Mouse (Mus musculus) heart, embryonic 16.5 days (tissue): ENCODE measurements around the gene R3hdm1. TPM values are rescaled to one million over a fixed set of nuclear protein-coding genes. Genes with fewer than 3 reads are reported as not detected.
A peak's percentile ranks its signal among the peaks of the same experiment; 100 is the strongest.

Experiments used
- ATAC-seq: fragments of 200-750 bp; cut with Nextera tagmentation; replicated peaks from 2 replicates; pipeline ENCODE4 v1.8.0; 2017; ENCODE audit warnings: moderate number of reproducible peaks; ENCODE audit not compliant: insufficient read depth, low FRiP score; ENCODE audit errors: extremely low read depth
- H3K27ac ChIP-seq: fragments of 300-500 bp; sonication (generic); 2 replicates; pipeline ENCODE4 v1.5.1; 2014; ENCODE audit warnings: mild to moderate bottlenecking, low read length, control low read depth, moderate library complexity
- H3K27me3 ChIP-seq: fragments of 300-500 bp; sonication (generic); 2 replicates; pipeline ENCODE4 v1.6.1; 2014; ENCODE audit warnings: low read length, mixed read lengths; ENCODE audit not compliant: control insufficient read depth, insufficient read depth
- H3K36me3 ChIP-seq: fragments of 300-500 bp; sonication (generic); 2 replicates; pipeline ENCODE4 v1.6.1; 2014; ENCODE audit not compliant: control insufficient read depth, insufficient read depth
- H3K4me1 ChIP-seq: fragments of 300-500 bp; sonication (generic); 2 replicates; pipeline ENCODE4 v1.6.1; 2014; ENCODE audit warnings: low read length, mixed read lengths; ENCODE audit not compliant: control insufficient read depth, insufficient read depth
- H3K4me2 ChIP-seq: fragments of 300-500 bp; sonication (generic); 2 replicates; pipeline ENCODE4 v1.6.1; 2014; ENCODE audit warnings: low read depth, mild to moderate bottlenecking, control low read depth, low read length
- H3K4me3 ChIP-seq: fragments of 300-500 bp; sonication (generic); 2 replicates; pipeline ENCODE4 v1.5.1; 2014; ENCODE audit warnings: mild to moderate bottlenecking, control low read depth, low read length
- H3K9ac ChIP-seq: fragments of 300-500 bp; sonication (generic); 2 replicates; pipeline ENCODE4 v1.6.1; 2014; ENCODE audit warnings: low read length, control low read depth
- H3K9me3 ChIP-seq: fragments of 300-500 bp; sonication (generic); replicated peaks from 2 replicates; pipeline ENCODE4 v1.6.1; 2016; ENCODE audit warnings: low read length; ENCODE audit not compliant: control insufficient read depth
- WGBS: fragments of 180-500 bp; shearing (Covaris S2); extraction: QIAGEN DNeasy Blood & Tissue Kit; methylation state at CpG from one replicate; pipeline ENCODE4 v1.1.7; 2014; 5-methylcytosine and 5-hydroxymethylcytosine counted together
- polyA plus RNA-seq: library from polyadenylated mRNA; unstranded; fragments of >200 nt; fragmentation: Nextera tagmentation; extraction: Ambion mirVana; gene quantifications from 2 replicates; pipeline ENCODE4 v1.2.1, GENCODE M21; 2015

The R3hdm1 gene
- polyA plus RNA-seq: 47.0 and 47.8 TPM in 2 replicates

DNA sequence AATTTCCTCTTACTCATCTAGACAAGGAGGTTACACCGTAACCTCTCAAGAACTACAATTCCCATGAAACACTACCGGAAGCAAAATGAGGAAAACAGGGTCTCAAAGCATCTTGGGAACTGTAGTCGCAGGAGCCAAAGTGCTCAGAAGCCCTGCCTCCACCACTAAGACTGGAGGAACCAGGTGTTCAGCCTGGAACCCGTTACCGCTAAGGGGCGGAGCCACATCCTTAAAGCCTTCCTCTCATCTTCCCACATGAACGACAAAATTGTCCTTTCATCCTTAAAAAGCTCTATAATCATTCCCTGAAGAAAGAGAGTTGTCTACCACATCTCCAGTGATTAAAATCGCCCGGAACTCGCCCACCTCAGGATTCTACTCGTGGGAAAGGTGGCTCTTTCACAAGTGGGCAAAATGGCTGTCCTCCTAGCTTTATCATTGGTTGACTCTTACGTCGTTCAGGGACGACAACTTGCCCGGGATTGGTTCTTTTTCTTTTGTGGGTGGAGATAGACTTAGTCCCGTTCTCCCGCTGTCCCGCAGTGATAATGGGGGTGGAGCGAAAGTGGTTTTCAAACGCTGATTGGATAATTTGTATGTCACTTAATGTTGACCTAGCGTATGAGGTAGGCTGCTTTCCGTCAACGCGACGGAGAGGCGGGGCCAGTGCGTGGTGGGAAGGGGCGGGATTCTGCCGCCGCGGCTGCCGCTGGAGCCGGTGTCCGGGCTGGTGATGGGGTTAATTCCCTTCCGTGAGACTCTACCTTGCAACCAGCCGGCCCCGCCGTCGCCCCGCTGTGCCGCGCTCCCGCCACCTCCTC is at the start of gene R3hdm1, which contains the start of gene Zranb3:
Gene R3hdm1 (plus strand): TSS at position 661 of the 821 bp plus-strand sequence.
Gene Zranb3 (minus strand): TSS at position 407 of the 821 bp plus-strand sequence.
- ATAC-seq: peak; percentile 96
- under 1% methylated on average over 43 of the region's 43 CpGs for WGBS
- H3K4me3 ChIP-seq: peak within 1 kb of the TSS; percentile 80
- peaks cover 13% of the 10 kb centered on the region for H3K4me1 ChIP-seq
- H3K36me3 ChIP-seq: no peaks in the 10 kb centered on the region
- no peaks in the 10 kb centered on the region for H3K27me3 ChIP-seq
- peak within 1 kb of the TSS; percentile 96 for H3K27ac ChIP-seq
- no peaks in the 10 kb centered on the region for H3K9me3 ChIP-seq
- peak within 1 kb of the TSS; percentile 91 for H3K4me2 ChIP-seq
- H3K9ac ChIP-seq: peak within 1 kb of the TSS; percentile 90

DNA sequence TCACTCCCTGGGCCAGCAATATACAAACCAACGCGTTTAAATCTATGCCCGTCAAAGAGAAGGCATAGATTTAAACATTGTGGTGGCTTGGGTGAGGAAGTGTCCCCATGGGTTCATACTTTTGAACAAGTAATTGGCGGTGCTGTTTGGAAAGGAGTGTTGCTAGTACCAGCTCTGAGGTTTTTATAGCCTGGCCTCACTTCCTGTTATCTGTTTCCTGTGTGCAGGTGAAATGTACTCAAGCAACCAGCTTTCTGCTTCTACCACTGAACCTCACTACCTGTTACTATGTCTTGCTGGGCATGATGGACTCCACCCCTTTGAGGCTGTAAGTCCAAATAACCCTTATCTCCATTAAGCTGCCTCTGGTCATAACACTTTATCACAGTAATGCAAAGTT is 45.8 kb upstream of the R3hdm1 start:
- H3K4me2 ChIP-seq: no peak overlapping the region
- no peaks in the 10 kb centered on the region for H3K27me3 ChIP-seq
- H3K9ac ChIP-seq: no peak overlapping the region
- H3K36me3 ChIP-seq: no peaks in the 10 kb centered on the region
- no peaks in the 10 kb centered on the region for H3K4me1 ChIP-seq
- WGBS: 92% methylated on average over 4 of the region's 4 CpGs
- ATAC-seq: no peak
- H3K4me3 ChIP-seq: no peak overlapping the region
- H3K9me3 ChIP-seq: no peaks in the 10 kb centered on the region
- no peak overlapping the region for H3K27ac ChIP-seq

DNA sequence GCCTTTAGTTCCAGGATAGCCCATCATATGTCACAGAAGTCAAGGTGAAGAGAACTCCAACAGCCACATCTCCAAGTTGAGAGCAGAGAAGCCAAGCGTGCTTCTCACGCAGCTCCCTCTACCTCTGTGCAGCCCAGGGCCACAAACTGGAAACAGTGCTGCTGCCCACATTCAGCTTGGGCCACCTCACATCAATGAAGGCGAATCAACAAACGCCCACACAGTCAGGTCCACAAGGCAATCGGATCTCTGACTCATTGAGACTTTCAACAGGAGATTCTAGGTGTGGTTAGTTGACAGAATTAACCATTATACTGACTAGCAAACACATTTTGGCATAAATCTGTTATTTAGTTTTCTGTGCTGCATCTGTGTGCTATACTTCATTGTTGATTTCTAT is 44.5 kb upstream of the R3hdm1 start:
- Histone ChIP-seq H3K27ac (no peak overlapping the region), H3K4me1 (no peaks in the 10 kb centered on the region), H3K36me3 (no peaks in the 10 kb centered on the region), H3K4me2 (no peak overlapping the region), H3K9me3 (no peaks in the 10 kb centered on the region), H3K4me3 (no peak overlapping the region), H3K9ac (no peak overlapping the region), H3K27me3 (no peaks in the 10 kb centered on the region)
- ATAC-seq: no peak
- WGBS: 92% methylated on average over 5 of the region's 5 CpGs

DNA sequence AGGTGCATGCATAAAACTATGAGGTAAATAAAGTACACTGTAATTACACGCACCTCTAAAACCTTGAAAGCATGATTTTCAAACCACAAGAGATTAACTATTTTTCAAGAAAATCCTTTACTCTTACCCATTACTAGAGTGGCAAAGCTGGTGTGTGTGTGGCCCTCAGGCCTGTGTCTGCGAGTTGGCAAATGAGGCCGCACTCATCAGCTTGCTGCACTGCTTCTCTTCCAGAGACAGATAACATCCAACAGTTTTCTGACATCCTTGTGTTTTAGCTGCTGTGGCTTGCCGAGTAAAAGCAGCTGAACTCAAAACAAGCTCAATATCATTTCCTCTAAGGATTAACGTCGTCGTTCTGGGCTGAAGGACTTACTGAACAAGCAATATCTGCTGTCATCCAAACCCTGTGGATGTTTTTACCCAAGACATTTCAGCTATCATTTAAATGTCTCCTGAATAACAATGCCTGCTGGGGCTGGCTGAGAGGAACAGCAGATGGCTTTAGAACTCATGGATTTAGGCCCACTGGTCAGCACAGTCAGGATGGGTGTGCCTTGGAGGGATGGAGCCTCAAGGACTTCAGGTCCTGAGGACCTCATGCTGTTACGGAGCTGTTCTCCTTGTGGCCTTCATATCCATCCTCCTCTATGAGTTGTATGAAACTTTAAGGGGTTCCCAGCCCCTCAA is 42.3 kb upstream of the R3hdm1 start:
- Histone ChIP-seq H3K4me2 (no peak overlapping the region), H3K36me3 (no peaks in the 10 kb centered on the region), H3K9ac (no peak overlapping the region), H3K27me3 (no peaks in the 10 kb centered on the region), H3K27ac (no peak overlapping the region), H3K4me1 (no peaks in the 10 kb centered on the region), H3K4me3 (no peak overlapping the region), H3K9me3 (no peaks in the 10 kb centered on the region)
- WGBS: 51% methylated on average over 8 of the region's 8 CpGs
- ATAC-seq: no peak

DNA sequence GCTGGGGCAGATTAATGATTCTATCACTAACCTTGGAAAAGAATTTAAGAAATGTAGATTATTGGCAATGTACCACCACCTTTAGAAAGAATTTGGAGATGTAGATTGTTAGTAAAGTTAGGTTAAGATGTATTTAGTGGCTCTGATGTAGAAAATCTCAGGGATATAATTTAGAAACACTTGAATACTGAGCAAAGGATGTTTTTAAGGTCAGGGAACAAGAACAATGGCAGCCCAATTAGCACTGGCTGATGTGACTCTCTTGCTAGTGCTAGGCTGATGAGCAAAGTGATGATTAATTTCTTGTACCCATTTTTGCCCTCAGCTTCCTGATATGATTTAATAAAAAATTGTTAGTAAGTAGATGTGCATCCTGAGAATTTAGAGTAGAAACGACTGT is 41.7 kb upstream of the R3hdm1 start:
- Histone ChIP-seq H3K9ac (no peak overlapping the region), H3K4me3 (no peak overlapping the region), H3K27me3 (no peaks in the 10 kb centered on the region), H3K9me3 (no peaks in the 10 kb centered on the region), H3K4me1 (no peaks in the 10 kb centered on the region), H3K4me2 (no peak overlapping the region), H3K36me3 (no peaks in the 10 kb centered on the region), H3K27ac (no peak overlapping the region)
- 71% methylated on average over 1 of the region's 1 CpGs for WGBS
- no peak for ATAC-seq

DNA sequence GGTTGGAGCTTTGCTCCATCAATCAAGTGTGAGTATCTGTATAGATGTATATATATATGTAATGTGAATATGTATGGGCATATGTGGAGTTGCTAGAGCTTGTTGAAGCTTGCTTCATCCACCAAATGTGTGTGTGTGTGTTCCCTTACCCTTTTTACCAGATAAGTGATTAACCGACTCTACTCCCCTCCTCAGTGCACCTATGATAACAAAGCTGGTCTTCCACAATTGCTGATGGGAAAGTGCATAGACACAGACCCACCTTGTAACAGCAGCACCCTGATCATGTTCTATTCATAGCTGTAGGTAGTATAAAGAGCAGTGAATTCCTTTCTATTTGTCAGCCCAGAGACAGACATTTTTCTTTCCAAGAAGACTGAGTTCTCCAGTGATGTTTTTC is 40.9 kb upstream of the R3hdm1 start:
- H3K4me1 ChIP-seq: no peaks in the 10 kb centered on the region
- H3K9me3 ChIP-seq: no peaks in the 10 kb centered on the region
- no peak overlapping the region for H3K4me3 ChIP-seq
- 77% methylated on average over 1 of the region's 1 CpGs for WGBS
- no peaks in the 10 kb centered on the region for H3K27me3 ChIP-seq
- H3K9ac ChIP-seq: no peak overlapping the region
- H3K27ac ChIP-seq: no peak overlapping the region
- ATAC-seq: no peak
- H3K36me3 ChIP-seq: no peaks in the 10 kb centered on the region
- no peak overlapping the region for H3K4me2 ChIP-seq

DNA sequence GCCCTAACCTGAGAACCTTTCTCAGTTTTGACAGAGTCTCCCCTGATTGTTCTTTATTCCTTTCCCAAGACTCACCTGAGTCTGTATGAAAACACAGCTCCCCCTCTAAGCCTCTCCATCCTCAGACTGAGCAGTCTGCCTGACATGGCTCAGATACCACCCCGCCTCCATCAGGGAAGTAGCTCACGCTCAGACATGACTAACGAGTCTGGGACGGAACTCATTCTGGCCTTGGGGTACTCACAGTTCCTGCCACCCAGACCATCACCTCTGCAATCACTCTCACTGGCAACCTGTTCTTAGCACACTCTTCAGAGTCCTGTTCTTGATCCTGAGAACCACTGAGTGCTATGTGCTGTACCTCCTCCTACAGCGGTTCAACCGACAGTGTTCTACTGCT is 38.4 kb upstream of the R3hdm1 start:
- Histone ChIP-seq H3K27ac (no peak overlapping the region), H3K4me1 (no peaks in the 10 kb centered on the region; the same call in 1 of the 2 replicates), H3K36me3 (no peaks in the 10 kb centered on the region), H3K9ac (no peak overlapping the region), H3K4me3 (no peak overlapping the region), H3K4me2 (no peak overlapping the region), H3K9me3 (no peaks in the 10 kb centered on the region), H3K27me3 (no peaks in the 10 kb centered on the region)
- no peak for ATAC-seq
- WGBS: 82% methylated on average over 6 of the region's 6 CpGs

DNA sequence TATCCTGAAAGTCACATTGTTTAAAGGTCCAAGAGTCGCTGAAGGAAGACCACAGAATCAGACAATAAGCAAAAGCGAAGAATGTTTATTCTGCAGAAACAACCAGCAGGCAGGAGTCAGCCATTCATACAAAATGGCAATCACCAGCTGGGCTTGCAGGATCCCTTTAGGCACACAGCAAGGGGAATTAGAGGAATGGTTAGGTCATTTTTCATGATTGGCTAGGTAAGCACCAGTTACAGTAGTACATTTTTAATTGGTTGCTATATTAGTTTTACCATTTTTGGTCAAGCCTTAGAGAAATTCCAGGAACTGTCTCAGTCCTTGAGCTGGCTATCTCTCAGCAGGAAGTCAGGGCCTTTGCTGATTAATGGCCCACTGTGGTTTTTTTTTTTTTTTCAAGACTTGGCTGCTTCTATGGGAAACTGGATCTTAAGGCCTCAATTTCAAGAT is 34.1 kb upstream of the R3hdm1 start:
- H3K27ac ChIP-seq: peak overlapping the region; percentile 59
- H3K27me3 ChIP-seq: no peaks in the 10 kb centered on the region
- no peak overlapping the region for H3K4me2 ChIP-seq
- no peak overlapping the region for H3K9ac ChIP-seq
- H3K4me1 ChIP-seq: no peaks in the 10 kb centered on the region; the same call in 1 of the 2 replicates
- WGBS: 62% methylated on average over 2 of the region's 2 CpGs
- no peaks in the 10 kb centered on the region for H3K9me3 ChIP-seq
- ATAC-seq: peak; percentile 52
- no peak overlapping the region for H3K4me3 ChIP-seq
- H3K36me3 ChIP-seq: peaks cover 1% of the 10 kb centered on the region; the same call in 1 of the 2 replicates

DNA sequence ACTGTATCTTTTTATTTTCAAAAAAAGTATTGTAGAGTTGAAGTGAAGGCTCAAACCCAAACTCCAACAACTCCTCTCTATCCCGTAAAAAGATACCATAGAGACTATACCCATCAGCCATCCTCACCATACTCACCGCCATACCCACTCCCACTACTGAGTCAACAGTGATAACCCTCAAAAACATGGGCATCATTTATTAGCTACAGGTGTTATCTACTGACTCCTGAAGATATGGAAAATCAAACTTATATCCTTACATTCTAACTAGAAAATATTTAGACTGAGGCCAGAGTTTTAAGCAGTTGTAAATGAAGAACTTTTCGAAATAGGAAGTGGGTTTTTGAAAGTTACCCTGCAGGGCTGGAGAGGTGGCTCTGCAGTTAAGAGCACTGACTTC is 33.1 kb upstream of the R3hdm1 start:
- WGBS: 93% methylated on average over 3 of the region's 3 CpGs

More for the DNA sequence above, 33.1 kb upstream of the R3hdm1 start:
- peaks cover 4% of the 10 kb centered on the region; the same call in 1 of the 2 replicates for H3K36me3 ChIP-seq
- no peak overlapping the region for H3K27ac ChIP-seq
- no peak overlapping the region for H3K9ac ChIP-seq
- no peaks in the 10 kb centered on the region for H3K27me3 ChIP-seq
- H3K4me3 ChIP-seq: no peak overlapping the region
- no peaks in the 10 kb centered on the region; the same call in 1 of the 2 replicates for H3K4me1 ChIP-seq
- H3K9me3 ChIP-seq: no peaks in the 10 kb centered on the region
- ATAC-seq: no peak
- H3K4me2 ChIP-seq: no peak overlapping the region
